Mouse (Mus musculus) frontal cortex, adult 2 months (tissue): ENCODE measurements around the gene Jsrp1. TPM values are rescaled to one million over a fixed set of nuclear protein-coding genes. Genes with fewer than 3 reads are reported as not detected.
A peak's percentile ranks its signal among the peaks of the same experiment; 100 is the strongest.

Experiments
- DNase-seq, 2 experiments: peaks; one replicate each; pipeline ENCODE4 v3.0.0; 2022; ENCODE audit warnings: low spot score in 1 of 2; ENCODE audit errors: extremely low spot score in 1 of 2
- polyA plus RNA-seq: library from polyadenylated mRNA; depleted of rRNA; stranded (reverse); fragments of >200 nt; gene quantifications from 2 replicates; pipeline ENCODE4 v1.2.3, GENCODE M21; 2012; rRNA removed

The Jsrp1 gene
- polyA plus RNA-seq: 5.7 and 6.2 TPM in 2 replicates

GRCm38 (mm10) chr10:80813366-80813765 is at the start of gene Jsrp1:
Gene Jsrp1, minus strand, starts transcription at chr10:80813498.
- no peak for DNase-seq

GRCm38 (mm10) chr10:80862305-80862704 is 49.0 kb upstream of the Jsrp1 start:
- DNase-seq: no peak

- DNase-seq: no peak
Observed at GRCm38 (mm10) chr10:80858350-80858935, 45.1 kb upstream of the Jsrp1 start.

- no peak for DNase-seq
Observed at GRCm38 (mm10) chr10:80857848-80858247, 44.5 kb upstream of the Jsrp1 start.

- peak in 1 of 2 experiments; percentile 41 for DNase-seq
Observed at GRCm38 (mm10) chr10:80857386-80857785, 44.1 kb upstream of the Jsrp1 start.

GRCm38 (mm10) chr10:80856908-80857307 is 43.6 kb upstream of the Jsrp1 start:
- DNase-seq: no peak

- DNase-seq: no peak
Observed at GRCm38 (mm10) chr10:80856267-80856666, 43.0 kb upstream of the Jsrp1 start.

- no peak for DNase-seq
Observed at GRCm38 (mm10) chr10:80855749-80856073, 42.4 kb upstream of the Jsrp1 start.

GRCm38 (mm10) chr10:80854913-80855748 is 41.8 kb upstream of the Jsrp1 start, which contains the start of the genes Lsm7 and Sppl2b:
Gene Lsm7, minus strand, starts transcription at chr10:80855209.
Gene Sppl2b, plus strand, starts transcription at chr10:80855275.
- DNase-seq: peak; percentile 88 to 97

- DNase-seq: no peak
Observed at GRCm38 (mm10) chr10:80848571-80848970, 35.3 kb upstream of the Jsrp1 start.

GRCm38 (mm10) chr10:80845732-80846131 is 32.4 kb upstream of the Jsrp1 start:
- DNase-seq: peak; percentile 55 to 78

- DNase-seq: no peak
Observed at GRCm38 (mm10) chr10:80845055-80845693, 31.9 kb upstream of the Jsrp1 start.

- peak in 1 of 2 experiments; percentile 59 for DNase-seq
Observed at GRCm38 (mm10) chr10:80843931-80844547, 30.7 kb upstream of the Jsrp1 start, which contains the start of gene Lingo3. Gene Lingo3, minus strand, starts transcription at chr10:80844039.

GRCm38 (mm10) chr10:80843087-80843930 is 30.0 kb upstream of the Jsrp1 start:
- DNase-seq: no peak

- peak in 1 of 2 experiments; percentile 74 for DNase-seq
Observed at GRCm38 (mm10) chr10:80842334-80842733, 29.0 kb upstream of the Jsrp1 start.

GRCm38 (mm10) chr10:80841685-80842084 is 28.4 kb upstream of the Jsrp1 start:
- no peak for DNase-seq

GRCm38 (mm10) chr10:80839848-80840247 is 26.6 kb upstream of the Jsrp1 start:
- no peak for DNase-seq

- no peak for DNase-seq
Observed at GRCm38 (mm10) chr10:80838346-80838912, 25.1 kb upstream of the Jsrp1 start.

- no peak for DNase-seq
Observed at GRCm38 (mm10) chr10:80837827-80838226, 24.5 kb upstream of the Jsrp1 start.

- DNase-seq: no peak
Observed at GRCm38 (mm10) chr10:80836949-80837379, 23.7 kb upstream of the Jsrp1 start.
